Mouse (Mus musculus): ENCODE measurements around the gene Mcmbp.
"Not testable (repeated sequence)": the region's sequence is repeated elsewhere in the genome, so short reads cannot be mapped to it uniquely, and the experiment has no call there.

Gene Mcmbp

DNA sequence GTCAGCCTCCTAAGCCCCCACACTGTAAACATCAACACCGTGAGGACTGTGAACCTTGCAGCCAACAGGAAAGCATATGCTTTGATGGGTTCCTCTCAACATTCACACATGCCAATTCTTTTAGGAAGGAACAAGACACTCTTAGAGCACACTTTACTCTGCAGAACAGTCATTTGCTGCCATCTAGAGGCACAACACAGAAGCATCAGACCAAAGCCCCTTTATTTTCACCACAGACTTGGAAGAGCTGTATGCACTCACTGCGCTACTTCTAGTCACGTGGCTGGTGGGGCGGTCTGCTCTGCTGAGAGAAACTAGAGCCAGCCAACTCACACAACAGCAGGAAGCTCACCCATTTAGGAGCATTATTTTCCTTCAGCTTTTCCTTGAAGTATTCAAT is 15.5 kb downstream of the Mcmbp start:
- no peak for DNase-seq (ENCODE audit: extremely low read depth, insufficient read length, low spot score)

GRCm38 (mm10) chr7:128717991-128718390 is 22.3 kb downstream of the Mcmbp start:
- no peak for DNase-seq (ENCODE audit: extremely low read depth, insufficient read length, low spot score)

GRCm38 (mm10) chr7:128705735-128706134 is 34.6 kb downstream of the Mcmbp start:
- DNase-seq (ENCODE audit: extremely low read depth, insufficient read length, low spot score) = no peak

GRCm38 (mm10) chr7:128699959-128700358 is 40.3 kb downstream of the Mcmbp start:
- DNase-seq (ENCODE audit: extremely low read depth, insufficient read length, low spot score) = not testable (repeated sequence)

DNA sequence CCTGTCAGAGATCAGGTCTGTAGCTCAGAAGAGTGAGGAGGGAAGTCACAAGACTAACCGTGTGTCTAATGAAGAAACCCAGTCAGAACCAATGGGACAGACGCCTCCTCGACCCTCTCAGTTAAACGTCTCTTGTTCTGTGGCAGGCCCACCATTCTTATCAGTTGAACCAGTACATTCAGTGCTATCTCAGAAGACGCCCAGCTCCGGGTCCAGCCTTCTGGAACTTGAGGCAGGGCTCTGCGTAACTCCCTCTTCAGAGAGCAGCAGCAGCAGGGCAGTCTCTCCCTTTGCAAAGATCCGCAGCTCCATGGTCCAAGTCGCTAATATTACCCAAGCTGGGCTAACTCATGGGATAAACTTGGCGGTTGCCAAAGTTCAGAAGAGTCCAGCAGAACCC is 45.4 kb downstream of the Mcmbp start:
- no peak for DNase-seq (ENCODE audit: extremely low read depth, insufficient read length, low spot score)

- no peak for DNase-seq (ENCODE audit: extremely low read depth, insufficient read length, low spot score)
Measured at GRCm38 (mm10) chr7:128692163-128692562, 48.1 kb downstream of the Mcmbp start.

DNA sequence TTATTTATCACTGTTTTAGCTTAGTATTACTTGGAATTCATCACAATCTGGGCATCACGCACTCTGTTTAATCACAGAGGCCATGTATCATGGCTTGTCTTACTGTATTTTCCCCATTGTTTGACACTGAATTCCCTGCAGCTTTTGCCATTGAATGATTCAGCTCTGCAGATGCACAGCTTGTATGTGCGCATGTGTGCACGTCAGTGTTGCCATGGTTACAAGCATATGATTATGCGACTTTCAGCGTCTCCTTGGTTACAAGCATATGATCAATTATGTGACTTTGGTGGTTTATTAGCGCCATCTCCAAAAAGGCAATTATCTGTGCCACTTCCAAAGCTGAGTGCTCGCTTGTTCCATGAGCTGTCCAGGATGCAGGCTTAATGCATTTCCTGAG is 49.5 kb downstream of the Mcmbp start:
- DNase-seq (ENCODE audit: extremely low read depth, insufficient read length, low spot score) = no peak

GRCm38 (mm10) chr7:128690070-128690469 is 50.2 kb downstream of the Mcmbp start:
- peak; percentile 52 for DNase-seq (ENCODE audit: extremely low read depth, insufficient read length, low spot score)

GRCm38 (mm10) chr7:128689347-128689746 is 50.9 kb downstream of the Mcmbp start:
- DNase-seq (ENCODE audit: extremely low read depth, insufficient read length, low spot score) = no peak

DNA sequence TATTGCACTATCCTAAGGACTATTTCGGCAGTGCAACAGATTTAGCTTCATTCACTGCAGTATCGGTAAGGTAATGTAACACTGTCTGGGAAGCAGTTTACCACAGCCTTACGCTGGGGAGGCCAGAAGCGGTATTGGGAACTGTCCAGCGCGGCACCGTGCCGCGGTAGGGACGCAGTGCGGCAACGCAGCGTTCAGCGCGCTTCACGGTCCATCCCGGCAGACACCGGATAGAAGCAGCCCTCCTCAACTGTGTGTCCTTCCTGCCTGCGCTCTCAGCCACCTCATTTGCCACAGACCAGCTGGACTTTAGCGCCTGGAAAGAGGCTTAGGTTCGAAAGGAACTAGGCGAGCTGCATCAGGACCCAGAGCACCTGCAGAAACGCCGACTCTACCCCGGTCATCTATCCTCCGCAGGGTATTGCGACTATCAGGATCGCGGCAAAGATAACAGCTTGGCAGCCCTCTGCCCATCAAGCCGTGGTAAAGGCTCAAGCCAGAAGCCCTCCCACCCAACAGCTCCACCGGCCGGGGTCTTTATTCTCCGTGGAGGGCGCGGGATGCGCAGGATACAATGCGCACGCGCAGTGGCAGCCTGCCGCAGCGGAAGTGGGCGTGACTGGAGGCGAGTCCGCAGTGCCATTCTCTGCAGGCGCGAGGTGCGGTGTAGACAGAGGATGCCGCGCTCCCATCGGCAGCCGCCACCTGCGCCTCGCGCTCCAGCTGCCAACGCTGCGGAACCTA is 52.3 kb downstream of the Mcmbp start:
- no peak for DNase-seq (ENCODE audit: extremely low read depth, insufficient read length, low spot score)

DNA sequence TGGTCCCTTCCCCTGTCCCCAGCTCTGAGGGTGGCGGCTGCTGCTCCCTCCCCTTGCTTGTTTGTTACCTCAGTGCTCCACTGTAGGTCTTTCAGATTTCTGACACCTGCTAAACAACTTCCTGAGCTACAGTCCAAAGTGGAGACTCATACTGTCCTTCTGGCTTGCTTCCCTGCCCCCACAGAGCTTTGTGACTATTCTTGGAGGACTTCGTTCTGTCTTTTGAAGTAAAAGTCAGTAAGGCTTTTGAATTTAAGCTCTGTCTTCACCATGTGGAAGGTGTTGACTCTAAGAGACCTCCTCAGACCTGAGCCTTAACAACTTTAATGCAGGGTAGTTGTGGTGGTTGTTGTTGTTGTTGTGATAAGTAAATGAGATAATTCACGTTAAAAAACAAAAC is 61.7 kb downstream of the Mcmbp start:
- DNase-seq (ENCODE audit: extremely low read depth, insufficient read length, low spot score) = no peak

GRCm38 (mm10) chr7:128672408-128673010 is 67.8 kb downstream of the Mcmbp start:
- no peak for DNase-seq (ENCODE audit: extremely low read depth, insufficient read length, low spot score)

DNA sequence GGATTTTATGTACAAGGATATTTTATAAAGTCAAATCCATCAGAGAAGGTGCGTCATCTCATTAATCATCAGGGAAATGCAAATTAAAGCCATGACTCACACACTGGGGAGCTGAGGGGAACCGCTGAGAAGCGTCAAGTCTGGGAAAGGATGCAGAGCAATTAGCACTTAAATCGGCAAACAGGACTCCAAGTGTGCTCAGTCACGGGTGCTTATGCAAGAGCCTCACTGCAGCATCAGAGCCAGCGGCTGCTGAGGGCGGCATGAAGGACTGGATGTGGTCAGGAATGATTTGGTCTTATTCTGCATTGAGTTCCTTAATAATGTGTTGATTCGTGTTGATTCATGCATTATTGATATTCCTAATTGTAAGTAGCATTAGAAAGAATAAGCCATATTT is 68.3 kb downstream of the Mcmbp start:
- no peak for DNase-seq (ENCODE audit: extremely low read depth, insufficient read length, low spot score)

DNA sequence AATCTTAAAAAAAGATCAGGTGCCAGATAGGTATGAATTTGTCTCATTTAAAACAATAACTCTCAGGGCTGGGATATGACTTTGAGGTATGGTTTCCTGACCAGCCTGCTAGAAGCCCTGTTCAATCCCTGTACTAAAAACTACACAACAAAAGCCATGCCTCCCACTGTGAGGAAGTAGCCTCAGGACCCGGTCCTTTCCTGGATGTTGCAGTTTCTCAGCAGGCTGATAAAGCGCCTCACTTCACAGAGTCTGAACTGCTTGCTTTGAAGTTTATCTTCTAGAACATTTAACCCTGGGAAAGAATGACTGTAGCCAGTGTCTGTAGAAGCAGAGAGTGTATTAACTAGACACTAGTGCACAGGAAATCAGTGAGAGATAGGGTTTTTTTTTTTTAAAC is 71.5 kb downstream of the Mcmbp start:
- DNase-seq (ENCODE audit: extremely low read depth, insufficient read length, low spot score) = no peak

- no peak for DNase-seq (ENCODE audit: extremely low read depth, insufficient read length, low spot score)
Measured at GRCm38 (mm10) chr7:128667788-128668187, 72.5 kb downstream of the Mcmbp start.

DNA sequence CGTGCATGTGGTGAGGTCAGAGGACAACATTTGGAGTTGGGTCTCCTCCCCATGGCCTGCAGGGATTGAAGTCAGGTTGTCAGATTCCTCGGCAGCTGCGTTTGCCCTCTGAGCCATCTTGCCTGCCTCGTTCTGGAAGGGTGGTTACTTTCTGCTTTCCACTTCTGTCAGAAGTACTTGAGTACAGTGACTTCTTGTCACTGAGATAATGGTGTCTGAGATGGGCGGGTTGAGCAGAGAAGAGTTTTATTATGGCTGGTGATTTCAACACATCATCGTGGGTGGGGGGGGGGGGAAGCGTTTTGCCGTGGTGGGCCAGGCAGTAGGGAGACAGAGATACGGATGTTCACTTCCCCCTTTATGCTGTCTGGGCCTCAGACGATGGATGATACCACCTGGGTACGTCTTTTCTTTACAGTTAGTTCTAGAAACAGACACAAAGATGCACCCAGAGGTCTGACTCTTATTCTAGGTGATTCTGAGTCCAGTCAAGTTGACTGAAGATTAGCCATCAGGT is 75.4 kb downstream of the Mcmbp start:
- DNase-seq (ENCODE audit: extremely low read depth, insufficient read length, low spot score) = no peak

DNA sequence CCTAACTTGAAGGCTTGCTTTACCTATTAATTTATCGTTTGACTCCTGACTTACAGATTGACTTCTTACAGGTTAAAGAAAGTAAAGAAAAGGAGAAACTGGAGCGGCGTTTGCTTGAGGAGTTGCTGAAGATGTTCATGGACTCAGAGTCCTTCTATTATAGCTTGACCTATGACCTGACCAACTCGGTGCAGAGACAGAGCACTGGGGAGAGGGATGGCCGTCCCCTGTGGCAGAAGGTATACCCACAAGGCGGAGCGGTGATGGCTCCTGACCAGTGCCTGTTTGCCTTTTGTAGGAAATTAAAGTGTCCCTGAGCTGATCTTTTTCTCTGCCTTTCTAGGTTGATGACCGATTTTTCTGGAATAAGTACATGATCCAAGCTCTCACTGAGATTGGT is 76.4 kb downstream of the Mcmbp start:
- DNase-seq (ENCODE audit: extremely low read depth, insufficient read length, low spot score) = no peak

- DNase-seq (ENCODE audit: extremely low read depth, insufficient read length, low spot score) = no peak
Measured at GRCm38 (mm10) chr7:128656970-128657369, 83.3 kb downstream of the Mcmbp start.

Measured in 3134 (cell line).